Mouse (Mus musculus): Measurements from ENCODE around the gene Wbp1l. TPM values are rescaled to one million over a fixed set of nuclear protein-coding genes. Genes with fewer than 3 reads are reported as not detected.
A peak's percentile ranks its signal among the peaks of the same experiment; 100 is the strongest.

Wbp1l gene
- 37.3 and 42.3 TPM in 2 replicates for polyA plus RNA-seq (2012; rRNA removed)

- TF ChIP-seq CTCF (IDR thresholded peaks at IDR 0.05; ENCODE audit: extremely low read depth, insufficient read depth, insufficient read length, insufficient replicate concordance) (no peak), POLR2A (IDR thresholded peaks at IDR 0.05; ENCODE audit: low read depth, low read length) (peak; percentile 48; the same call in 1 of the 2 replicates)
- Histone ChIP-seq H3K4me1 (ENCODE audit: control insufficient read depth, insufficient read depth, insufficient read length) (peaks cover 6% of the 10 kb centered on the region; the same call in 1 of the 2 replicates), H3K27me3 (ENCODE audit: control insufficient read depth, insufficient read depth, low read length) (no peaks in the 10 kb centered on the region), H3K27ac (ENCODE audit: insufficient read depth, low read length) (peak within 1 kb of the TSS; percentile 59), H3K36me3 (ENCODE audit: control insufficient read depth, insufficient read depth, low read length) (no peaks in the 10 kb centered on the region), H3K4me3 (ENCODE audit: extremely low read depth, insufficient read depth, insufficient read length) (peak within 1 kb of the TSS; percentile 91)
- peak; percentile 94 to 98 for DNase-seq (ENCODE audit: low read depth in 1 of 2, low spot score in 2 of 2)
- WGBS, result under 1% methylated on average over 22 of the region's 22 CpGs
These were observed at the start of gene Wbp1l for GRCm38 (mm10) chr19:46598720-46599252. Gene Wbp1l (plus strand): TSS chr19:46599084.

GRCm38 (mm10) chr19:46550385-46550784 is 48.5 kb upstream of the Wbp1l start:
- 100% methylated on average over 4 of the region's 4 CpGs for WGBS
- H3K4me3 ChIP-seq (ENCODE audit: extremely low read depth, insufficient read depth, insufficient read length), result no peak overlapping the region
- no peak overlapping the region for H3K27ac ChIP-seq (ENCODE audit: insufficient read depth, low read length)
- TF ChIP-seq POLR2A (IDR thresholded peaks at IDR 0.05; ENCODE audit: low read depth, low read length) (no peak), CTCF (IDR thresholded peaks at IDR 0.05; ENCODE audit: extremely low read depth, insufficient read depth, insufficient read length, insufficient replicate concordance) (no peak)
- no peaks in the 10 kb centered on the region for H3K27me3 ChIP-seq (ENCODE audit: control insufficient read depth, insufficient read depth, low read length)
- H3K4me1 ChIP-seq (ENCODE audit: control insufficient read depth, insufficient read depth, insufficient read length), result no peaks in the 10 kb centered on the region
- DNase-seq (ENCODE audit: low read depth in 1 of 2, low spot score in 2 of 2), result no peak
- H3K36me3 ChIP-seq (ENCODE audit: control insufficient read depth, insufficient read depth, low read length), result no peaks in the 10 kb centered on the region; the same call in 1 of the 2 replicates

- Histone ChIP-seq H3K4me1 (ENCODE audit: control insufficient read depth, insufficient read depth, insufficient read length) (no peaks in the 10 kb centered on the region), H3K36me3 (ENCODE audit: control insufficient read depth, insufficient read depth, low read length) (no peaks in the 10 kb centered on the region; the same call in 1 of the 2 replicates), H3K27ac (ENCODE audit: insufficient read depth, low read length) (no peak overlapping the region), H3K4me3 (ENCODE audit: extremely low read depth, insufficient read depth, insufficient read length) (no peak overlapping the region), H3K27me3 (ENCODE audit: control insufficient read depth, insufficient read depth, low read length) (no peaks in the 10 kb centered on the region)
- no peak for DNase-seq (ENCODE audit: low read depth in 1 of 2, low spot score in 2 of 2)
- TF ChIP-seq CTCF (IDR thresholded peaks at IDR 0.05; ENCODE audit: extremely low read depth, insufficient read depth, insufficient read length, insufficient replicate concordance) (no peak), POLR2A (IDR thresholded peaks at IDR 0.05; ENCODE audit: low read depth, low read length) (no peak)
- 84% methylated on average over 4 of the region's 4 CpGs for WGBS
These were observed 46.4 kb upstream of the Wbp1l start for GRCm38 (mm10) chr19:46552496-46552895.

GRCm38 (mm10) chr19:46553541-46553955 is 45.3 kb upstream of the Wbp1l start:
- TF ChIP-seq POLR2A (IDR thresholded peaks at IDR 0.05; ENCODE audit: low read depth, low read length), result no peak
- TF ChIP-seq CTCF (IDR thresholded peaks at IDR 0.05; ENCODE audit: extremely low read depth, insufficient read depth, insufficient read length, insufficient replicate concordance), result no peak
- DNase-seq (ENCODE audit: low read depth in 1 of 2, low spot score in 2 of 2), result no peak
- no peak overlapping the region for H3K27ac ChIP-seq (ENCODE audit: insufficient read depth, low read length)
- WGBS, result 60% methylated on average over 11 of the region's 11 CpGs
- no peaks in the 10 kb centered on the region; the same call in 1 of the 2 replicates for H3K36me3 ChIP-seq (ENCODE audit: control insufficient read depth, insufficient read depth, low read length)
- H3K4me3 ChIP-seq (ENCODE audit: extremely low read depth, insufficient read depth, insufficient read length), result no peak overlapping the region
- no peaks in the 10 kb centered on the region for H3K27me3 ChIP-seq (ENCODE audit: control insufficient read depth, insufficient read depth, low read length)
- no peaks in the 10 kb centered on the region for H3K4me1 ChIP-seq (ENCODE audit: control insufficient read depth, insufficient read depth, insufficient read length)

- no peak overlapping the region for H3K27ac ChIP-seq (ENCODE audit: insufficient read depth, low read length)
- no peaks in the 10 kb centered on the region for H3K27me3 ChIP-seq (ENCODE audit: control insufficient read depth, insufficient read depth, low read length)
- TF ChIP-seq POLR2A (IDR thresholded peaks at IDR 0.05; ENCODE audit: low read depth, low read length) (no peak), CTCF (IDR thresholded peaks at IDR 0.05; ENCODE audit: extremely low read depth, insufficient read depth, insufficient read length, insufficient replicate concordance) (no peak)
- no peak overlapping the region for H3K4me3 ChIP-seq (ENCODE audit: extremely low read depth, insufficient read depth, insufficient read length)
- no peak for DNase-seq (ENCODE audit: low read depth in 1 of 2, low spot score in 2 of 2)
- 86% methylated on average over 8 of the region's 8 CpGs for WGBS
- H3K4me1 ChIP-seq (ENCODE audit: control insufficient read depth, insufficient read depth, insufficient read length), result no peaks in the 10 kb centered on the region
- no peaks in the 10 kb centered on the region for H3K36me3 ChIP-seq (ENCODE audit: control insufficient read depth, insufficient read depth, low read length)
These were observed 40.9 kb upstream of the Wbp1l start for GRCm38 (mm10) chr19:46558009-46558408.

GRCm38 (mm10) chr19:46558631-46559030 is 40.3 kb upstream of the Wbp1l start:
- Histone ChIP-seq H3K36me3 (ENCODE audit: control insufficient read depth, insufficient read depth, low read length) (no peaks in the 10 kb centered on the region), H3K4me3 (ENCODE audit: extremely low read depth, insufficient read depth, insufficient read length) (no peak overlapping the region), H3K27me3 (ENCODE audit: control insufficient read depth, insufficient read depth, low read length) (no peaks in the 10 kb centered on the region), H3K27ac (ENCODE audit: insufficient read depth, low read length) (no peak overlapping the region), H3K4me1 (ENCODE audit: control insufficient read depth, insufficient read depth, insufficient read length) (no peaks in the 10 kb centered on the region)
- 88% methylated on average over 12 of the region's 12 CpGs for WGBS
- DNase-seq (ENCODE audit: low read depth in 1 of 2, low spot score in 2 of 2), result no peak
- TF ChIP-seq CTCF (IDR thresholded peaks at IDR 0.05; ENCODE audit: extremely low read depth, insufficient read depth, insufficient read length, insufficient replicate concordance), result no peak
- no peak for TF ChIP-seq POLR2A (IDR thresholded peaks at IDR 0.05; ENCODE audit: low read depth, low read length)

- Histone ChIP-seq H3K36me3 (ENCODE audit: control insufficient read depth, insufficient read depth, low read length) (no peaks in the 10 kb centered on the region), H3K4me1 (ENCODE audit: control insufficient read depth, insufficient read depth, insufficient read length) (no peaks in the 10 kb centered on the region), H3K27ac (ENCODE audit: insufficient read depth, low read length) (no peak overlapping the region), H3K4me3 (ENCODE audit: extremely low read depth, insufficient read depth, insufficient read length) (no peak overlapping the region), H3K27me3 (ENCODE audit: control insufficient read depth, insufficient read depth, low read length) (no peaks in the 10 kb centered on the region)
- TF ChIP-seq POLR2A (IDR thresholded peaks at IDR 0.05; ENCODE audit: low read depth, low read length) (no peak), CTCF (IDR thresholded peaks at IDR 0.05; ENCODE audit: extremely low read depth, insufficient read depth, insufficient read length, insufficient replicate concordance) (peak; percentile 40; the same call in 1 of the 2 replicates)
- peak; percentile 19 to 23 for DNase-seq (ENCODE audit: low read depth in 1 of 2, low spot score in 2 of 2)
- 35% methylated on average over 1 of the region's 1 CpGs for WGBS
These were observed 36.8 kb upstream of the Wbp1l start for GRCm38 (mm10) chr19:46562132-46562531.

Data from spleen, adult 2 months (tissue).